Mouse (Mus musculus) heart, adult 8-10 months (tissue): ENCODE data around the gene Rnf40. TPM values are rescaled to one million over a fixed set of nuclear protein-coding genes. Genes with fewer than 3 reads are reported as not detected.

Source experiments
- DNase-seq: peaks from one replicate; pipeline ENCODE4 v3.0.0; 2022; ENCODE audit warnings: low spot score
- total RNA-seq, 4 experiments: library from RNA; stranded (reverse); gene quantifications; 2 replicates each; pipeline ENCODE4 v1.2.4; 2022

Gene Rnf40
- total RNA-seq, 4 experiments from 2014 or later: 38.1 to 42.6 (median 40.3) TPM

DNA sequence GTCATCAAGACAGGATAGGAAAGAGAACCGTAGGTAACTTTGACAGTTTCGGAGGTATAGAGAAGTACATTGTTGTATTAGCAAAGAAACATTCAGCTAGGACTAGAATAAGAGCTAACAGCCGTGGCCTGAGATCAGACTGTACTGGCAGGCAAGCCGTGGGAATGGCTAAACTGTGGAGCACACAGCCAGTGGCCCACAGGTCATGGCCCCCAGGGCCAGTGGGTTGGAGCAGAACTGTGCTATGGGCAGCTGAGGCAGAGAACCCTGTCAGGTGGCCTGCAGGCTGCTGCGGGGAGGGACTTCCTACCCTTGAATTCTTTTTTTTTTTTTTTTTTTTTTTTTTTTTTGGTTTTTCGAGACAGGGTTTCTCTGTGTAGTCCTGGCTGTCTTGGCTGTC lies 60.6 kb downstream of the Rnf40 start:
- DNase-seq: no peak

DNA sequence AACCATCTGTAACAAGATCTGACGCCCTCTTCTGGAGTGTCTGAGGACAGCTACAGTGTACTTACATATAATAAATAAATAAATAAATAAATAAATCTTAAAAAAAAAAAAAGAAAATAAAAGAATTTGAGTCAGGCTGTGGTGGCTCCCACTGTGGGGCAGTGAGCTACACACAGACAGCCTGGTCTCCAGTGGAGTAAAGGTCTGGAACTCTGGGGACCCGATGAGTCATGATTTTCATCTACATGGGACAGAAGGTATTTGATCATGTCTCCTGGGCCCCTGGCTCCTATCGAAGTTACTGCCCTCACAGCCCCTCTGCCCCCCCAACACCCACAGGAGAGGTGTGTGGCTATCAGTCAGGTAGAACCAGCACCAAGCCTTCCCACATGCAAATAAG lies 63.1 kb downstream of the Rnf40 start:
- no peak for DNase-seq

DNA sequence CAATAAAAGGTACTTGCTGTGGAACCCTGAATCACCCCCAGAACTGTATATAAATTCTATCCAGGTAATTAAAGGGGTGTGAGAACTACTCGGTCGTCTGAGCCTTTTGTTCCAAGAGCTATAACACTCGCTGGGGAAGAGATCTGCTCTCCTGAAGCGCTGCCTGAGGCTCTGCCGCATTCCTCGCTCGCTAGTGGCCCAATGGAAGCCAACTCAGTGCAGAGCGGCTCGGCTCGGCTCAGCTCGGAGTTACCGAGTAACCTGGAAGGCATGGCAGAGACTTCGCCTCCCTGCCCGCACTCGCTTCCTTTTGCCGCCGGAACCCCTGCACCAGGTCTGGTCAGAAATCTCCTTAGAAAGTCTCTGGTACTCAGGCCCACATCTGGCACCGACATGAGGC lies 63.5 kb downstream of the Rnf40 start:
- no peak for DNase-seq

DNA sequence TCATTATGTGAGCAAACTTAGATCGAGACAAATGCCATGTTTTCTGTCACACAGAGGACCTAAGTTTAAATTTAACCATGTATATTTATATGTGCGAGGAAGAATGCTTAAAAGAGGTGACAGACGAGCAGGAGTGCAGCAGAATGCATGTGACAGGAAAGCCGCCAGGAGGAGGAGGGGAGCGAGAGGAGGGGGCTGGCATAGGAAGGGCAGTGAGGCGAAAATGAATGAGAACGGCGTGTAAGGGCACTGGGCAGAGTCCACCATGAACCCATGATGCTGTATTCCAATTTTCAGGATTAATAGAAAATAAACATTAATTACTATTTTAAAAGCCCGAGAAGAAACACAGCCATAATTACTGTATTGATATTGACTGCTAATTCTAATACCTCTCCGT lies 65.8 kb downstream of the Rnf40 start:
- DNase-seq: no peak

Other genes with a start within 250 kb of the Rnf40 start
- gene Zfp768, start 243.2 kb upstream of the Rnf40 start, total RNA-seq: 10 to 100 TPM; 37.1 to 43.4 (median 41.5) TPM
- 1 to 10 TPM; 3.2 to 4.3 (median 3.7) TPM for gene Zfp747, start 212.7 kb upstream of the Rnf40 start, total RNA-seq
- gene 9130019O22Rik, start 201.6 kb upstream of the Rnf40 start, total RNA-seq: 1 to 10 TPM; 1.8 to 2.5 (median 2.0) TPM
- gene E430018J23Rik, start 195.1 kb upstream of the Rnf40 start, total RNA-seq: 1 to 10 TPM; 2.9 to 5.1 (median 3.9) TPM
- gene Zfp764, start 181.9 kb upstream of the Rnf40 start, total RNA-seq: 1 to 10 TPM; 2.3 to 4.4 (median 3.2) TPM
- gene Zfp688, start 166.7 kb upstream of the Rnf40 start, total RNA-seq: 1 to 10 TPM; 4.2 to 4.8 (median 4.3) TPM
- gene Zfp689, start 139.6 kb upstream of the Rnf40 start, total RNA-seq: 1 to 10 TPM; 1.2 to 2.1 (median 1.4) TPM
- 10 to 100 TPM; 25.6 to 27.9 (median 27.3) TPM for gene Prr14, start 129.2 kb upstream of the Rnf40 start, total RNA-seq
- 10 to 100 TPM; 27.5 to 36.1 (median 30.5) TPM for gene Fbrs, start 109.6 kb upstream of the Rnf40 start, total RNA-seq
- 10 to 100 TPM; 51.8 to 60.5 (median 55.2) TPM for gene Srcap, start 76.8 kb upstream of the Rnf40 start, total RNA-seq
- gene Gm42715, start 69.2 kb upstream of the Rnf40 start, total RNA-seq: 10 to 100 TPM in 2 of 4 experiments, 1 to 10 TPM in 2; 8.8 to 10.9 (median 10.2) TPM
- gene Tmem265, start 27.4 kb upstream of the Rnf40 start, total RNA-seq: not detected
- 10 to 100 TPM; 12.1 to 20.9 (median 17.3) TPM for gene Phkg2, start 15.4 kb upstream of the Rnf40 start, total RNA-seq
- 10 to 100 TPM; 10.1 to 15.2 (median 14.4) TPM for gene Ccdc189, start 172 bp upstream of the Rnf40 start, total RNA-seq
- gene Zfp629, start 27.0 kb downstream of the Rnf40 start, total RNA-seq: 10 to 100 TPM; 19.9 to 23.4 (median 20.0) TPM
- 10 to 100 TPM; 37.6 to 44.6 (median 41.4) TPM for gene Bcl7c, start 120.2 kb downstream of the Rnf40 start, total RNA-seq
- gene Ctf1, start 124.0 kb downstream of the Rnf40 start, total RNA-seq: 10 to 100 TPM in 3 of 4 experiments, 1 to 10 TPM in 1; 9.4 to 12.3 (median 10.2) TPM
- gene Ctf2, start 143.4 kb downstream of the Rnf40 start, total RNA-seq: not detected
- gene Fbxl19, start 155.8 kb downstream of the Rnf40 start, total RNA-seq: 1 to 10 TPM; 1.9 to 4.9 (median 3.2) TPM
- gene Orai3, start 181.0 kb downstream of the Rnf40 start, total RNA-seq: 10 to 100 TPM; 20.0 to 26.6 (median 24.7) TPM
- 10 to 100 TPM; 15.4 to 23.1 (median 17.9) TPM for gene Setd1a, start 187.9 kb downstream of the Rnf40 start, total RNA-seq
- 1 to 10 TPM; 1.9 to 3.3 (median 2.7) TPM for gene Gm49388, start 196.8 kb downstream of the Rnf40 start, total RNA-seq
- 10 to 100 TPM; 11.8 to 14.5 (median 12.7) TPM for gene Hsd3b7, start 211.8 kb downstream of the Rnf40 start, total RNA-seq
- gene Stx4a, start 235.5 kb downstream of the Rnf40 start, total RNA-seq: 10 to 100 TPM; 61.9 to 68.0 (median 66.0) TPM
- under 1 TPM; 0.27 to 0.66 (median 0.51) TPM for gene Stx1b, start 235.8 kb downstream of the Rnf40 start, total RNA-seq